Comparison of ENCODE assay signal across 9 mouse cellular contexts in genomic region chr12:99721318-99721717, GRCm38 (mm10).
DNase-seq lines count a peak whose midpoint lies in the region; ATAC-seq and TF ChIP-seq lines count a peak whose summit lies in the region.
"Had no signal": no experiment of that assay in that cellular context is flagged by ENCODE, and none has a peak within 500 bp of the region (broad histone marks: within the 10 kb centered on the region; RNA-seq: fewer than 3 reads in every experiment).

No protein-coding gene starts in this region.

- 0 out of 2 replicates have a peak, but pooled peaks cover 4% of the 10 kb centered on the region for H3K4me1 ChIP-seq in liver, embryonic 13.5 days (replicated peaks)
- no peaks in the 10 kb centered on the region for H3K4me1 ChIP-seq in liver, embryonic 11.5 days (replicated peaks; ENCODE audit: control insufficient read depth, insufficient read depth, low read length)
- peaks cover 4% of the 10 kb centered on the region; the same call in 1 of the 2 replicates for H3K4me1 ChIP-seq in hindbrain, embryonic 12.5 days

- H3K36me3 ChIP-seq in liver, embryonic 13.5 days: no peaks in the 10 kb centered on the region
- H3K36me3 ChIP-seq in liver, embryonic 11.5 days (ENCODE audit: control insufficient read depth, insufficient read depth, low read length): no peaks in the 10 kb centered on the region
- H3K36me3 ChIP-seq in hindbrain, embryonic 12.5 days: no peaks in the 10 kb centered on the region
- H3K36me3 ChIP-seq: midbrain, embryonic 13.5 days had no signal

- H3K27me3 ChIP-seq in liver, embryonic 13.5 days: no peaks in the 10 kb centered on the region
- H3K27me3 ChIP-seq in liver, embryonic 11.5 days (replicated peaks; ENCODE audit: control insufficient read depth, insufficient read depth, low read length): no peaks in the 10 kb centered on the region
- no peaks in the 10 kb centered on the region for H3K27me3 ChIP-seq in hindbrain, embryonic 12.5 days
- H3K27me3 ChIP-seq: midbrain, embryonic 13.5 days had no signal

- peak; percentile 56 for DNase-seq in gastrocnemius, adult 2 months
- DNase-seq in gastrocnemius, postnatal 36 days: no peak
- DNase-seq in liver, embryonic 13.5 days: no peak
- no peak for DNase-seq in liver, embryonic 11.5 days (ENCODE audit: low spot score)
- DNase-seq in left cerebral cortex, postnatal 25 days (ENCODE audit: low spot score in 2 of 2): peak; percentile 52 to 87
- DNase-seq in skeletal muscle tissue, adult 2 months (ENCODE audit: low read depth, low spot score): peak; percentile 62
- no peak for DNase-seq in MN1 (ENCODE audit: low spot score)

- intact Hi-C loops in gastrocnemius, adult 2 months (cut with DNase I): loop anchor here (5.0 to 10.0 kb wide), 2 partner anchors 113 to 159 kb away; partner anchors contain the start of gene Foxn3
- intact Hi-C loops in gastrocnemius, postnatal 36 days (cut with DNase I): no loop called here
- intact Hi-C loops in left cerebral cortex, postnatal 25 days (cut with DNase I): loop anchor here (5.0 kb wide), 1 partner anchor 154 kb away; no protein-coding TSS in a partner anchor

- H3K4me3 ChIP-seq in gastrocnemius, adult 2 months: peak overlapping the region; percentile 35
- H3K4me3 ChIP-seq in liver, embryonic 13.5 days (replicated peaks): no peak overlapping the region
- H3K4me3 ChIP-seq in liver, embryonic 11.5 days (ENCODE audit: low read depth, low read length): no peak overlapping the region
- H3K4me3 ChIP-seq in hindbrain, embryonic 12.5 days: no peak overlapping the region
- H3K4me3 ChIP-seq: midbrain, embryonic 13.5 days had no signal

- no peak overlapping the region for H3K4me2 ChIP-seq in liver, embryonic 13.5 days
- H3K4me2 ChIP-seq in liver, embryonic 11.5 days: no peak overlapping the region
- no peak overlapping the region for H3K4me2 ChIP-seq in hindbrain, embryonic 12.5 days (replicated peaks)
- H3K4me2 ChIP-seq: midbrain, embryonic 13.5 days had no signal

- H3K9ac ChIP-seq in liver, embryonic 13.5 days: no peak overlapping the region
- H3K9ac ChIP-seq in liver, embryonic 11.5 days (ENCODE audit: low read depth, low read length): no peak overlapping the region
- H3K9ac ChIP-seq in hindbrain, embryonic 12.5 days: no peak overlapping the region
- H3K9ac ChIP-seq: midbrain, embryonic 13.5 days had no signal

- TF ChIP-seq CTCF in gastrocnemius, adult 2 months (IDR thresholded peaks at IDR 0.05): no peak

- peak overlapping the region; percentile 85 for H3K27ac ChIP-seq in gastrocnemius, adult 2 months
- no peak overlapping the region for H3K27ac ChIP-seq in liver, embryonic 13.5 days
- H3K27ac ChIP-seq in liver, embryonic 11.5 days (ENCODE audit: low read depth, low read length): no peak overlapping the region
- H3K27ac ChIP-seq in hindbrain, embryonic 12.5 days: no peak overlapping the region
- H3K27ac ChIP-seq: midbrain, embryonic 13.5 days had no signal

- 0 out of 2 replicates have a peak, but pooled peaks have one; percentile 5 for ATAC-seq in liver, embryonic 13.5 days (ENCODE audit: low read depth)
- no peak for ATAC-seq in liver, embryonic 11.5 days (replicated peaks; ENCODE audit: low FRiP score)
- no peak for ATAC-seq in hindbrain, embryonic 12.5 days (ENCODE audit: low FRiP score)
- ATAC-seq: midbrain, embryonic 13.5 days had no signal

- H3K9me3 ChIP-seq in liver, embryonic 13.5 days (replicated peaks): no peaks in the 10 kb centered on the region
- H3K9me3 ChIP-seq in liver, embryonic 11.5 days (ENCODE audit: control insufficient read depth, low read length): no peaks in the 10 kb centered on the region
- H3K9me3 ChIP-seq in hindbrain, embryonic 12.5 days (replicated peaks): no peaks in the 10 kb centered on the region
- H3K9me3 ChIP-seq: midbrain, embryonic 13.5 days had no signal

- WGBS in liver, embryonic 13.5 days (ENCODE audit: insufficient replicate concordance): 76% methylated on average over 10 of the region's 10 CpGs
- WGBS in liver, embryonic 11.5 days: 78% methylated on average over 10 of the region's 10 CpGs
- WGBS in hindbrain, embryonic 12.5 days: 84% methylated on average over 10 of the region's 10 CpGs

Comparison
In these comparisons a context has a peak if more than half of its experiments do, and no peak if none do; other contexts are left out.
1. DNase-seq: peak in gastrocnemius, adult 2 months (single experiment), left cerebral cortex, postnatal 25 days (2 of 2) and skeletal muscle tissue, adult 2 months (single experiment); none in gastrocnemius, postnatal 36 days (0 of 2), liver, embryonic 13.5 days (single experiment), liver, embryonic 11.5 days (single experiment) and MN1 (single experiment).